Mouse (Mus musculus) 3T3-L1 (cell line): Measurements from ENCODE around the gene Tada3.
A peak's percentile ranks its signal among the peaks of the same experiment; 100 is the strongest.

Source experiments
- DNase-seq: peaks from one replicate; pipeline ENCODE4 v3.0.0-alpha.2; 2015; ENCODE audit warnings: low read depth, low spot score

The Tada3 gene

DNA sequence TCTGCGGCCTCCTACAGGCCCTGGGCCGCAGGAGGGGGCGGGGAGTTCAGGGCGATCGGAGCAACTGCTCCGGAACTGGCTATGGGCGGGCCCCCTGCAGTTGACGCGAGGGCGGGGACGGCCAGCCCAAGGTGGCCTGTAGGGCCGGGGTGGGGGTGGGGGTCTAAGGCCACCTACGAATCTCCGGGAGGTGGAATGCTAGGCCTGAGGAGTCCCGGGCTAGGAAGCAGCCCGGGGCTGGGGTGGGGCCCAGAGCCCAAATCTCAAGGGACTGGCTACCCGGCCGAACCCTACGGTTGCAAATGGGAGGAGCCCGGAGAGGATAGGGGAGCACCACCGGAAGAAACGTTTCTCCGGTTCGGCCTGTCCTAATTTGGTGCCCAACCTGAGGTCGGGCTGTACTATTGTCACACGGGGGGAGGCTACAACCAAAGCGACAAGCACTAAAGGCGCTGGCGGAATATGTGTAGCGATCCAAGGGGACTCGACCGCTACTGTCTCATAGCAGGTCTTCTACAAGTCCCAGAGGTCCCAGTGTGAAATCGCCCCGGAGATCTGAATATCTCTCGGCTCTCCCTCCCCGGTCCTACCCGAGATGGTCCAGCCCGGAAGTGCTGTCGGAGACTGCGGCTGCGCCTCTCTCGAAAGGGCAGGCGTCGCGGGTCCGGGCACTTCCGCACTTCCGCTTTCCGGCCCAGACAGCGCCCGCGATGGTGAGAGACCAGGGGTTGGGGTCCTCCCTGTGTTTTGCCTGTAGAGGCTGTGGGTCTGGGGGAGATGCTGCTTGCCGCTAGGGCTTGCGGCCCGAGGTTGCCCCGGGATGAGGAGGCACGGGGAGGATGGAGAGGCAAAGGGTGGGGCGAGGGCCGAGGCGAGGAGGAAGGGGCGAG lies at the start of gene Tada3, which contains the start of gene Arpc4:
Gene Tada3 (minus strand): TSS at position 388 of the 890 bp plus-strand sequence.
Gene Arpc4 (plus strand): TSS at position 620 of the 890 bp plus-strand sequence.
- DNase-seq = peak; percentile 99

DNA sequence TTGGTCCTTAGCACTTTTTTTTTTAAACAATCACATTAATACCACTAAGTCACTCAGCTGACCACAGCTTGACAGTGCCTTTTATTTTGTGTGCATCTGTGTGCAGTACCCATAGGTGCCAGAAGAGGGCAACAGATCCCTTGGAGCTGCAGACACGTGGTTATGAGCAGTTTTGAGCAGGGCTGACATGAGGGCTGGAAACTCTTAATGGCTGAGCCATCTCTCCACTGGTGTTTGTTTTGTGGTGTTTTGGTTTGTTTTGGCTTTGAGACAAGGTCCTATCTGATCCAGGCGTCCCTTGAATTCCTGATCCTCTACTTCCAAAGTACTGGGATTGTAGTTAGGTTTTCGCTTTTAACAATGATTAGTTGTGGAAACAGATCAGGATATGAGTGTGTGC lies 49.7 kb upstream of the Tada3 start:
- peak; percentile 84 for DNase-seq

GRCm38 (mm10) chr6:113426696-113427095 lies 49.0 kb upstream of the Tada3 start:
- DNase-seq = no peak

DNA sequence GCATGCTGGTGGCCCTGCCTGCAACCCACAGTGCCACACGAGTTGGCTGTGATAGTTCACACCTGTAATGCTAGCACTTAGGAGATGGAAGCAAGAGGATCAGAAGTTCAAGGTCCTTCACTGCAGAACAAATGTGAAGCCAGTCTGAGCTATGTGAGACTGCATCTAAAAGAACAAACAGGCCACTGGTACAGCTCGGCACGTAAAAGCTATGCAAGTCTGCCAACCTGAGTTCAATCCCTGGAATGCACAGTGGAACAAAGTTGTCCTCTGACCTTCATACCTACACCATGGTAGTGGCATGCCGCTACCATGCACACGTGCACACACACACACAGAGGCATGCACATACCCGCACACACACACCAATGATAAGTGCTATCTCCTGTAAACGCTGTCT lies 46.5 kb upstream of the Tada3 start:
- DNase-seq = no peak

DNA sequence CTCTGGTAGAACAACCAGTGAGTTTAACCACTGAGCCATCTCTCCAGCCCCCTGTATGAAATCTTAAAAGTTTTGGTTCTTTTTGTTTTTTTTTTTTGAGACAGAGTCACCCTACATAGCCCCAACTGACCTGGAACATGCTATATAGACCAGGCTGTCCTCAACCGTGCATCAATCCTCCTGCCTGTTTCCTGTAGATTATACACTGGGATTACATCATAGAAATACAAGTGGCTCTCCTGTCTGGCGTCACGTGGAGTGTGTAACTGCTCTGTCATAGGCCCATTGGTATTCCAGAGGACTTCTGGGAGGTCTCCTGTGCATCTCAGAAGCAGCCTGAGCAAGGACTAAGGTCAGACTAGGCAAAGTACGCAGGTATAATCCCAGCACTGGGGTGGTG lies 45.3 kb upstream of the Tada3 start:
- no peak for DNase-seq

DNA sequence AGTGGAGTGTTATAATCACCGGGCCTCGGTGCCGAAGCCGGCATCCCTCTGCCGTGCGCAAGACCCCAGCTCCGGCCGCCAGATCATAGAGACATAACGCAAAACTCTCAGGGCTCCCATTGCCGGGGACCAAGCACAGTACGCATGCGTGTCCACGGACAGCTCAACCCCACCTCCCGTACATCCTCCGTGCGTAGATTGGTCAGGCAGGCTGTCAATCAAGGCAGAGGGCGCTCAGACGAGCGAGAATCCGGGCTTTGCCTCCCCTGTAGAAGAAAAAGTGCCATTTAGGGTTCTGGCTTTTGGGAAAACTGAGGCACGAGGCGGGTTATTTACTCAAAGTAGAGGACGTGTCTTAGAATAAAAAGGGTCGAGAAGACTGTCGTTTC lies 41.5 kb upstream of the Tada3 start, which contains the start of gene Rpusd3:
Gene Rpusd3 (minus strand): TSS at position 142 of the 389 bp plus-strand sequence.
- peak; percentile 99 for DNase-seq

DNA sequence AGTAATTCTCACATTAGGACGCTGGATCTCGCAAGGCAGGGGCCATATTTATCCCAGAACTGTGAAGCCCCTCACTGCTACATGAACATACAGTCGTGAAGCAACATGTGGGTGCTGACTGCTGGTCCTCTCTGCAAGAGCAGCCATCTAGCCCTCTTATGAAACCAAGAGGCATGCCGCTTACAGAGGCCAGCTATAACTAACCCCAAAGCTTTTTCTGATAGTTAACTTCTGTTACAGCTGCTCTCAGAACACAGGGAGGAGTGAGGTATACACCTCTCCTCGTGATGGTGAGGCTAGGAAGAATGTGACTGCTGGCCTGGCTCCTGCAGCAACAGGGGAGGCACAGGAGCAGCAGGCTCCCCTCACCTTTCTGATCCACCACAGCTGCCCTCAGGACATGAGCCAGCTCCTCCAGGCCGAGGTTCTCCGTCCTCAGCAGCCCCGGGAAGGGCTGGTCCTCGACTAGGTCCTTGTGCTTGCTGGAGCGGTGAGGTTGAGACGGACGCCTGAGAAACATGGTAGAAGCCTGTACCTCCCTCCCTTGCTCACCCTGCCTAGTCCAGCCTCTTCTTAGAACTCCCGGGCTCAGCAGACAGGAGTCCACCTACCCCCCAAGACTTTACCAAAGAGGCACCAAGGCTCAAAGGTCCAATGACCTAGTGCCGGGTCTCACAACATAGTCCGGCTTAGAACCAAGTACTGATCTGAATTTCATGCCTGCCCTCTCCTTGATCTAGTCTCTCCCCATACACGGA lies 40.9 kb upstream of the Tada3 start:
- DNase-seq = no peak

GRCm38 (mm10) chr6:113416416-113416815 lies 38.7 kb upstream of the Tada3 start:
- no peak for DNase-seq

- no peak for DNase-seq
These were observed 32.3 kb upstream of the Tada3 start for GRCm38 (mm10) chr6:113410001-113410400.

DNA sequence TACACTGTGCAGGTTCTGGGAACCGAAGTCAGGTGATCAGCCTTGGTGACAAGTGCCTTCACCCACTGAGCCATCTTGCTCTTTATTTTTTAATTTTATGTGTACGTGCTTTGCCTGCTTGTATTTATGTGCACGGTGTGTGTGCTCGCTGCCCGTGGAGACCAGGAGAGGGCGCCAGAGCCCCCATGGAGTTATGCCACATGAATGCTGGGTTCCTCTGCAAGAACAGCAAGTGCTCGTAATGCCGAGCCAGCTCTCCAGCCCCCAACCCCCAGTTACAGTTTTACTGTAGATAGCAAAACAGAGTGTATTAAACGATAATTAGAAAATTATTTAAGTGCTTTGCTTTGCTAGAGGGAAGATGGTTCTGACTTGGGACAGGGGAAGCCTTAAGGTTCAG lies 29.0 kb upstream of the Tada3 start:
- peak; percentile 42 for DNase-seq

DNA sequence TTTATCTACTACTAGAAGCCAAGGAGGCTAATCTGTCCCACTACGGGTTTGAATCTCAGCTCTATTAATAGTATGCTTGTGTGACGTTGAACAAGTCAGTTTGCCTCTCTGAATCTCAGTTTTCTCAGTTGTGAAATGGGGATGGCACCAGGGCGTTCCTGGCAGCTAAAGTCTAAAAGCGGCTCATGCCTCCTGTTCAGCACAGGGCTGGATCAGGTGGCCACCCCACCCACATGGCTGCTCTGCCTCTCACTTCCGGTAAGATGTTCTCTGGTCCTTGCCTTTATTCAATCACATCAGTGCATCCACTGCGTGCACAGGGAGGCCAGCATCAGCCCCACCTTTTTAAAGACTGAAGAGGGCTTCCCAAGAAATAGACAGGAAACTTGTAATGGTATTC lies 27.8 kb upstream of the Tada3 start:
- DNase-seq = no peak

GRCm38 (mm10) chr6:113404649-113405448 lies 27.2 kb upstream of the Tada3 start:
- no peak for DNase-seq

- no peak for DNase-seq
These were observed 24.4 kb upstream of the Tada3 start for GRCm38 (mm10) chr6:113402094-113402493.

- no peak for DNase-seq
These were observed 18.8 kb upstream of the Tada3 start for GRCm38 (mm10) chr6:113396270-113397030.

DNA sequence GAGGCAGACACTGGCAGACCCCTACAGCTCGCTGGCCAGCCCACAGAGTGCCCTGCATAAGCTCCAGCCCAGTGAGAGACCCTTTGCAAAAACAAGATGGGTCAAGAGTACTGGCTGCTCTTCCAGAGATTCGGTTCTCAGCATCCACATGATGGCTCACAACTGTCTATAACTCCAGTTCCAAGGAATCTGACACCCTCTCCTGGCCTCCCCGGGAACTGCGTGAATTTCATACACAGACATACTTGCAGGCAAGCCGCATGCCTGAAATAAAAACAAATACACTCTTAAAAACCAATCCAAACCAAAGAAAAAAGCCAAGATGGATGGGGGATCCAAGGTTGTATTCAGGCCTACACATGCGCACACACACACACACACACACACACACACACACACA lies 17.8 kb upstream of the Tada3 start:
- peak; percentile 27 for DNase-seq

DNA sequence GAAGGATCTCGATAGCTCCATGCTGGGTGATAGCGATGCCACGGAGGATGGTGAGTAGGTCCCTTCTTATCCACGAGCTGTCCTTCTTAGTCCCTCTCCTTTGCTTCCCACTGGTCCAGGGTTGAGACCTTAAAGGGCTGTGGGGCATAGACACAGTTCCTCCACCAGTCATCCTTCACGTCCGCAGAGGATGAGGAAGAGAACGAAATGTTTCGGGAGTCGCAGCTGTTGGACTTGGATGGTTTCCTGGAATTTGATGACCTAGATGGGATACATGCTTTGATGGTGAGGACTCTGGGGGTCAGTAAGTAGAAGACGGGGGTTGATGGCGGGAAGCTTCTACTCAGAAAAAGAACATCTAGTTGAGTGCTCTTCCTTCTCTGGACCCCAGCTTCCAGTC lies 17.1 kb upstream of the Tada3 start:
- no peak for DNase-seq

DNA sequence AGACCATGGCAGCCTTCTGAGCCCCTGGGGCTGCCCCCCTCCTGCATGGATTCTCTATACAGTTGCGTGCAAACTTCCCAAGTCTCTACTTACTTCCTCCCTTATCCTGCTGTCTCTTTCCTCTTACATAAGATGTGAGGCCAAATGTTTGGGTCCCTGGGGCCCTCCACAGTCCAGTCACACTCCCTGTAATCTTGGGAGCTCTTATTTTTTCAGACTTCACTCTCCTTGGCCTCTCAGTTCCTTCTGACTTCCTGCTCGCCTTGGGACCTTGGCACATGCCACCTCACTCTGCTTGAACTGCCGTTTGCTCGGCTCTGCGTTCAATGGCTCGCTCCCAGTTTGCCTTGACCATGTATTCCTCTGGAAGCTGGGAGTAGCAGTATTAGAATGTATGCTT lies 16.3 kb upstream of the Tada3 start:
- DNase-seq = no peak

DNA sequence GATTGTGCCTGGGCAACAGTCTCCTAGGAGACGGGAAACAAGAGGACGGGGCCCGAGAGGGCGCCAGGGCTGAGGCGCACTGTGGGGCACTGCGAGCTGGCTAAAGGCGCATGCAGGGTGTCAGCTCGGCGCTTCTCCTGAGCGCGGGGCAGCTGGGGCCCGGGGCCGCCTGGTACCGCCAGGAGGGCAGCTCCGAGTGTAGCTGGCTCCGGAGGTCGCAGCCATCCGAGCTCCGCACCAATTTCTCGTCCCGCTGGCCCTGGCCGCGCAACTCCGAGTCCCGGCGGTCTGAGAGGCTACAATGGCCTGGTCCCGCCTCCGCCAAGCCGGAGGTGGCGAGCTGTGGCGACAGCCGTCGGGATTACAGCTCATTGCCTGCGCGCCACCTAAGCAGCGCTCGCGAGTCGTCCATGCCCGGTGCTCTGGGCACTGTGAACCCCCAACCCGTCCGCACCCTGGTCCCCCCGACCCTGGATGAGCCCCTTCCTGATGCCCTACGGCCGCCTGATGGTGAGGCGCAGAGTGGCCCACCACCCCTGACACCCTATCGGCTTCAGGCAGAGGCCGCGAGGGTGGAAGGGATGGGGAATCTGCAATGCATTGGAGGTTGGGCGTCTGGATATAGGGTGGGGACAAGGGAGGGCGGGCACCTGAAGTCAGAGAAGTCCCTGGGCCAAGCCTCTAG lies 14.8 kb upstream of the Tada3 start:
- no peak for DNase-seq

- DNase-seq = no peak
These were observed 14.3 kb upstream of the Tada3 start for GRCm38 (mm10) chr6:113392015-113392386.

- peak; percentile 13 for DNase-seq
These were observed 13.0 kb upstream of the Tada3 start for GRCm38 (mm10) chr6:113390715-113391114.
